Mouse (Mus musculus) heart, adult 11 months (tissue): Measurements from ENCODE around the gene Sar1a.

Experiments
- DNase-seq: peaks from one replicate; pipeline ENCODE4 v3.0.0; 2022

Gene Sar1a

GRCm38 (mm10) chr10:61736671-61737078 lies 56.6 kb downstream of the Sar1a start:
- no peak for DNase-seq

- no peak for DNase-seq
These were observed 57.4 kb downstream of the Sar1a start for GRCm38 (mm10) chr10:61737537-61737936.

GRCm38 (mm10) chr10:61738126-61738525 lies 58.0 kb downstream of the Sar1a start:
- DNase-seq = no peak

- DNase-seq = no peak
These were observed 61.2 kb downstream of the Sar1a start for GRCm38 (mm10) chr10:61741306-61741705.

GRCm38 (mm10) chr10:61741873-61742272 lies 61.8 kb downstream of the Sar1a start:
- no peak for DNase-seq

- DNase-seq = no peak
These were observed 62.2 kb downstream of the Sar1a start for GRCm38 (mm10) chr10:61742336-61742735.
